Comparison of ENCODE assay signal across 9 mouse cellular contexts in genomic region chr14:59201604-59202215, GRCm38 (mm10). TPM values are rescaled to one million over a fixed set of nuclear protein-coding genes. Genes with fewer than 3 reads are reported as not detected.
A peak's percentile ranks its signal among the peaks of the same experiment; 100 is the strongest.
DNase-seq lines count a peak whose midpoint lies in the region; ATAC-seq and TF ChIP-seq lines count a peak whose summit lies in the region.
"Had no signal": no experiment of that assay in that cellular context is flagged by ENCODE, and none has a peak within 500 bp of the region (broad histone marks: within the 10 kb centered on the region; RNA-seq: fewer than 3 reads in every experiment).

No protein-coding gene starts in this region.

- no peaks in the 10 kb centered on the region for H3K27me3 ChIP-seq in forebrain, embryonic 13.5 days
- no peaks in the 10 kb centered on the region for H3K27me3 ChIP-seq in liver, embryonic 14.5 days (ENCODE audit: control insufficient read depth, insufficient read depth, low read length)

- TF ChIP-seq CTCF in liver, embryonic 14.5 days (IDR thresholded peaks at IDR 0.05; ENCODE audit: low read depth) = no peak

- H3K27ac ChIP-seq in forebrain, embryonic 13.5 days = peak overlapping the region; percentile 96
- H3K27ac ChIP-seq in liver, embryonic 14.5 days = peak overlapping the region; percentile 84

- peak overlapping the region; percentile 76 for H3K4me2 ChIP-seq in forebrain, embryonic 13.5 days
- peak overlapping the region; percentile 96 for H3K4me2 ChIP-seq in liver, embryonic 14.5 days (ENCODE audit: low read depth)

- peak overlapping the region; percentile 97 for H3K9ac ChIP-seq in forebrain, embryonic 13.5 days
- H3K9ac ChIP-seq in liver, embryonic 14.5 days (replicated peaks) = peak overlapping the region; percentile 83

- peak; percentile 33 for DNase-seq in embryo, embryonic 9.5 days (ENCODE audit: extremely low spot score)
- no peak for DNase-seq in embryo, embryonic 10 days (ENCODE audit: low spot score)
- DNase-seq in CD4-positive, CD25-positive, alpha-beta regulatory T cell, adult 2 months (ENCODE audit: low read depth, low spot score) = peak; percentile 55
- no peak for DNase-seq in liver, embryonic 14.5 days (ENCODE audit: low read depth in 3 of 3, low spot score in 3 of 3)
- DNase-seq in urinary bladder, postnatal 25 days (ENCODE audit: low spot score) = no peak
- no peak for DNase-seq in right cerebral cortex, postnatal 36 days (ENCODE audit: low spot score in 2 of 2)
- DNase-seq in adrenal gland, postnatal 36 days = no peak

- H3K4me3 ChIP-seq in forebrain, embryonic 13.5 days = peak overlapping the region; percentile 84
- H3K4me3 ChIP-seq in liver, embryonic 14.5 days (ENCODE audit: insufficient read depth in 1 of 2, low read depth in 2 of 2, low read length in 2 of 2) = peak overlapping the region; percentile 80 to 94

- H3K4me1 ChIP-seq in forebrain, embryonic 13.5 days = peaks cover 44% of the 10 kb centered on the region
- H3K4me1 ChIP-seq in liver, embryonic 14.5 days (replicated peaks; ENCODE audit: control insufficient read depth in 2 of 2, insufficient read depth in 2 of 2, low read length in 1 of 2) = peaks cover 0 to 18% of the 10 kb centered on the region in 2 experiments

- no peaks in the 10 kb centered on the region for H3K36me3 ChIP-seq in forebrain, embryonic 13.5 days (ENCODE audit: poor library complexity, severe bottlenecking)
- no peaks in the 10 kb centered on the region for H3K36me3 ChIP-seq in liver, embryonic 14.5 days (replicated peaks; ENCODE audit: control insufficient read depth, insufficient read depth, low read depth)

- TF ChIP-seq EP300 in liver, embryonic 14.5 days (IDR thresholded peaks at IDR 0.05; ENCODE audit: low read depth) = no peak

- ATAC-seq in forebrain, embryonic 13.5 days = no peak
- ATAC-seq in liver, embryonic 14.5 days (ENCODE audit: insufficient read depth) = peak; percentile 0; the same call in 1 of the 2 replicates

- no peaks in the 10 kb centered on the region for H3K9me3 ChIP-seq in forebrain, embryonic 13.5 days (replicated peaks)
- no peaks in the 10 kb centered on the region for H3K9me3 ChIP-seq in liver, embryonic 14.5 days (ENCODE audit: control insufficient read depth, low read length)

- under 1% methylated on average over 21 of the region's 21 CpGs for WGBS in forebrain, embryonic 13.5 days
- WGBS in liver, embryonic 14.5 days (ENCODE audit: insufficient replicate concordance) = 3% methylated on average over 21 of the region's 21 CpGs

RNA-seq across cellular contexts. Expression of gene Rcbtb1, which starts 0.7 kb away (rescaled TPM):
- polyA plus RNA-seq in forebrain, embryonic 13.5 days (2015; fragmentation: Nextera tagmentation; extraction: Ambion mirVana) = 93.9 and 94.8 TPM in 2 replicates
- 8.4 and 11.2 TPM in 2 replicates for polyA plus RNA-seq in liver, embryonic 14.5 days (2012; rRNA removed)
- 13.5 and 14.3 TPM in 2 replicates for polyA plus RNA-seq in liver, embryonic 14.5 days (2014; fragmentation: Nextera tagmentation; extraction: Ambion mirVana)
- total RNA-seq in adrenal gland, postnatal 36 days (2021) = 10 to 100 TPM; 23.1 to 37.5 TPM

RNA-seq across cellular contexts. Expression of gene Gm5142, which starts 23.2 kb away (rescaled TPM):
- not detected in 2 replicates for polyA plus RNA-seq in forebrain, embryonic 13.5 days (2015; fragmentation: Nextera tagmentation; extraction: Ambion mirVana)
- polyA plus RNA-seq in liver, embryonic 14.5 days (2012; rRNA removed) = not detected in 2 replicates
- not detected in 2 replicates for polyA plus RNA-seq in liver, embryonic 14.5 days (2014; fragmentation: Nextera tagmentation; extraction: Ambion mirVana)
- not detected for total RNA-seq in adrenal gland, postnatal 36 days (2021)
- total RNA-seq: neutrophil, adult 5-6 weeks had no signal

RNA-seq across cellular contexts. Expression of gene Gm6904, which starts 58.3 kb away (rescaled TPM):
- 0.20 TPM in 1 of 2 replicates, not detected in the other for polyA plus RNA-seq in forebrain, embryonic 13.5 days (2015; fragmentation: Nextera tagmentation; extraction: Ambion mirVana)
- not detected in 2 replicates for polyA plus RNA-seq in liver, embryonic 14.5 days (2012; rRNA removed)
- polyA plus RNA-seq in liver, embryonic 14.5 days (2014; fragmentation: Nextera tagmentation; extraction: Ambion mirVana) = not detected in 2 replicates
- 1 to 10 TPM in 1 of 2 experiments, under 1 TPM in 1; 0.70 to 1.1 TPM for total RNA-seq in adrenal gland, postnatal 36 days (2021)

RNA-seq across cellular contexts. Expression of gene 1700129C05Rik, which starts 59.0 kb away (rescaled TPM):
- polyA plus RNA-seq in forebrain, embryonic 13.5 days (2015; fragmentation: Nextera tagmentation; extraction: Ambion mirVana) = not detected in 2 replicates
- polyA plus RNA-seq in liver, embryonic 14.5 days (2012; rRNA removed) = not detected in 2 replicates
- not detected in 2 replicates for polyA plus RNA-seq in liver, embryonic 14.5 days (2014; fragmentation: Nextera tagmentation; extraction: Ambion mirVana)
- not detected for total RNA-seq in adrenal gland, postnatal 36 days (2021)
- total RNA-seq: neutrophil, adult 5-6 weeks had no signal

Comparison
In these comparisons a context has a peak if more than half of its experiments do, and no peak if none do; other contexts are left out.
1. DNase-seq: peak in embryo, embryonic 9.5 days (single experiment) and CD4-positive, CD25-positive, alpha-beta regulatory T cell, adult 2 months (single experiment); none in embryo, embryonic 10 days (single experiment), liver, embryonic 14.5 days (0 of 3), urinary bladder, postnatal 25 days (single experiment), right cerebral cortex, postnatal 36 days (0 of 2) and adrenal gland, postnatal 36 days (0 of 2).